Mouse (Mus musculus): Measurements from ENCODE around the gene Prn. TPM values are rescaled to one million over a fixed set of nuclear protein-coding genes. Genes with fewer than 3 reads are reported as not detected.
A peak's percentile ranks its signal among the peaks of the same experiment; 100 is the strongest.

Prn gene
- polyA plus RNA-seq, 1 experiment from 2014 or later, result 0.32 TPM

DNA sequence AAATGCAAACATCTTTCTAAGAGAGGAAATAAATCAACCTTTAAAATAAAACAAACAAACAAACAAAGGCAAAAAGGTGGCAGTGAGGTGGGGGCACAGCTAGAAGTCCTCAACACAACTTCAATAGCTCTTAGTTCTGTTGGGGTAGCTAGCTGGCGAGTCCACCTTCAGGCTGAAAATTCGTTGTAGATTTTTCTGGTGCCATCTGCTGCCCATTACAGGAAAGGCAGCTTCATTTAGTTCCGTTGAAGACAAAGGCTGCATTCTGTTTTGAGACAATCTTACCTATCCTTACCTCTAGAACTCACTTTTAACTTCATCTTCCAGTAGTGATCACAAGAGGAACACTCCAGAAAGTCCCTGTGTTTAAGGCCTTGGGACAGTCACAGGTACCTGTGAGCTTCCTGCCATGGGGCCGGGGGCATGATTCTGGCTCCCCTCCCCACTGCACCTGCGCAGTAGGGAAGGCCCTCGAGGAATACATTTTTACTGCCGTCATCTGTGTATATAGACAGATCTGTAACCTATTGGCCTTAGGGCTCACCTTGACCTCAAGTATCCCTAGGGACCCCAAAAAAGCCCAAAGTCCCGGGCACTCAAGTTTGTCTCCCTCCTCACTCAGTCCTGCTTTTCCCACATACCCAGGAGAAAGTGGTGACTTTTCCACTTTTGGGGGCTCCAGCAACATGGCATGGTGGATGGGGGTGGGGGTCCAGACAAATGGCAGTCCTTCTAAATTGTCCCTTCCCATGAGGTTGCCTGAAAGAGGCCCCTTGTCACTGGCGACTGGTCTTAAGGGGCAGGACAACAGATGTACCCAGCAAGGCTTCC lies 40.2 kb downstream of the Prn start:
- H3K4me2 ChIP-seq (ENCODE audit: low read length), result no peak overlapping the region
- H3K27ac ChIP-seq (ENCODE audit: low read depth, low read length), result no peak overlapping the region
- no peaks in the 10 kb centered on the region for H3K9me3 ChIP-seq (replicated peaks; ENCODE audit: control insufficient read depth, low read length)
- peaks cover 7% of the 10 kb centered on the region; the same call in 1 of the 2 replicates for H3K27me3 ChIP-seq (replicated peaks; ENCODE audit: control insufficient read depth, insufficient read depth, low read length)
- DNase-seq (ENCODE audit: low spot score) (peak; percentile 85), ATAC-seq (peak; percentile 46)
- H3K9ac ChIP-seq (ENCODE audit: low read length), result no peak overlapping the region
- no peak overlapping the region for H3K4me3 ChIP-seq (ENCODE audit: low read depth, low read length)
- no peaks in the 10 kb centered on the region for H3K36me3 ChIP-seq (ENCODE audit: control insufficient read depth, insufficient read depth, low read length)
- no peaks in the 10 kb centered on the region for H3K4me1 ChIP-seq (ENCODE audit: control insufficient read depth, insufficient read depth, low read length)
- WGBS, result 55% methylated on average over 9 of the region's 9 CpGs

DNA sequence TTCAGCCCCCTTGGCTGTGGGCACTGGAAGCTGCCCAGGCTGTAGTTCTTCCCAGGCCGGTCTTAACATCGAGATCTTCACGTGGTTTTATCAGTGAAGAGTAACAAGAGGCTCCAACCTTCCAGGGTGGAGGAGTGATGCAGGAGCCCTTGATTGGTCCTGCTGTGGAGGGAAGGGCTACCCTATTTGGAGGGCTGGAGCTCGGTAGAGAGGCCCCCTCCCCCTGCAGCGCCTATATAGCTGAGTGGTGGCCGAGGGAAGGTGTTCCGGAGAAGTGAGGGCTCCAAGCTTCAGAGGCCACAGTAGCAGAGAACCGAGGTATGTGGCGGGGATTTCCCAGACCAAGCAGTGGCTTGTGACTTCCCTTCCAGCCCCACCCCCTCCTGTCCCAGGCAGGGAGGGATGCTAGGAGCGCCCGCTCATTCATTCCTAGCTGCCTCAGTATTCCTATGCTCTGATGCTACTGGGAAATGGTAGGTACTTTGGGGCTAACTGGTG lies 40.9 kb downstream of the Prn start, which contains the start of gene Prnd:
TSS of gene Prnd (plus strand) at position 264 of the 498 bp plus-strand sequence.
- H3K36me3 ChIP-seq (ENCODE audit: control insufficient read depth, insufficient read depth, low read length), result no peaks in the 10 kb centered on the region
- H3K4me3 ChIP-seq (ENCODE audit: low read depth, low read length), result no peak within 1 kb of the TSS
- H3K4me2 ChIP-seq (ENCODE audit: low read length), result no peak within 1 kb of the TSS
- H3K27ac ChIP-seq (ENCODE audit: low read depth, low read length), result no peak within 1 kb of the TSS
- WGBS, result 20% methylated on average over 11 of the region's 11 CpGs
- H3K9me3 ChIP-seq (replicated peaks; ENCODE audit: control insufficient read depth, low read length), result no peaks in the 10 kb centered on the region
- H3K9ac ChIP-seq (ENCODE audit: low read length), result no peak within 1 kb of the TSS
- H3K4me1 ChIP-seq (ENCODE audit: control insufficient read depth, insufficient read depth, low read length), result no peaks in the 10 kb centered on the region
- no peak for DNase-seq (ENCODE audit: low spot score)
- no peak for ATAC-seq
- peaks cover 7% of the 10 kb centered on the region; the same call in 1 of the 2 replicates for H3K27me3 ChIP-seq (replicated peaks; ENCODE audit: control insufficient read depth, insufficient read depth, low read length)

DNA sequence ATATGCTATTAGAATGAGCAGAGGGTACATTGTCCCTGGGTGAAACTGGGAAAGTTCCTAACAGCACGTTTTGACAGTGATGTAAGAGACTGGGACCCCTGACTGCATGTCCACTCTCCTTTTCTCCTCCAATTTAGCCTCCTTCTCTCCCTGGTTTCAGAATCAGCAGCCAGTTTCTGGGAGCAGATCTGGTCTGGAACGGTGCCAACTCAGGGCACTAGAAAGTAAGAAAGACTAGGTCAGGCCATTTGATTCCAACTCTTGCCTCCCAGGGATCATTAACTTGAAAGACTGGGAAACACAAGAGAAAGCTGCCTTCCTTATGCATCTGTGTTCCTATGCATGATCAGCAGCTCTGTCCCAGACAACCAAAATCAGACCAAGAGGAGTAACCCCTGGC lies 42.7 kb downstream of the Prn start:
- no peak for ATAC-seq

DNA sequence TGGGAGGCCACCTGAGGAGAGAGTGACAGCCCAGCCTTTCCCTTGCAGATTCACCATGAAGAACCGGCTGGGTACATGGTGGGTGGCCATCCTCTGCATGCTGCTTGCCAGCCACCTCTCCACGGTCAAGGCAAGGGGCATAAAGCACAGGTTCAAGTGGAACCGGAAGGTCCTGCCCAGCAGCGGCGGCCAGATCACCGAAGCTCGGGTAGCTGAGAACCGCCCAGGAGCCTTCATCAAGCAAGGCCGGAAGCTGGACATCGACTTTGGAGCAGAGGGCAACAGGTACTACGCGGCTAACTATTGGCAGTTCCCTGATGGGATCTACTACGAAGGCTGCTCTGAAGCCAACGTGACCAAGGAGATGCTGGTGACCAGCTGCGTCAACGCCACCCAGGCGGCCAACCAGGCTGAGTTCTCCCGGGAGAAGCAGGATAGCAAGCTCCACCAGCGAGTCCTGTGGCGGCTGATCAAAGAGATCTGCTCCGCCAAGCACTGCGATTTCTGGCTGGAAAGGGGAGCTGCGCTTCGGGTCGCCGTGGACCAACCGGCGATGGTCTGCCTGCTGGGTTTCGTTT lies 43.3 kb downstream of the Prn start:
- no peaks in the 10 kb centered on the region for H3K36me3 ChIP-seq (ENCODE audit: control insufficient read depth, insufficient read depth, low read length)
- H3K9ac ChIP-seq (ENCODE audit: low read length), result no peak overlapping the region
- H3K9me3 ChIP-seq (replicated peaks; ENCODE audit: control insufficient read depth, low read length), result no peaks in the 10 kb centered on the region
- no peak overlapping the region for H3K4me3 ChIP-seq (ENCODE audit: low read depth, low read length)
- H3K4me1 ChIP-seq (ENCODE audit: control insufficient read depth, insufficient read depth, low read length), result no peaks in the 10 kb centered on the region
- WGBS, result 27% methylated on average over 29 of the region's 29 CpGs
- DNase-seq (ENCODE audit: low spot score) (no peak), ATAC-seq (no peak)
- H3K4me2 ChIP-seq (ENCODE audit: low read length), result peak overlapping the region; percentile 30; the same call in 1 of the 2 replicates
- no peak overlapping the region for H3K27ac ChIP-seq (ENCODE audit: low read depth, low read length)
- H3K27me3 ChIP-seq (replicated peaks; ENCODE audit: control insufficient read depth, insufficient read depth, low read length), result peaks cover 7% of the 10 kb centered on the region; the same call in 1 of the 2 replicates

More for the DNA sequence above, 42.7 kb downstream of the Prn start:
- Histone ChIP-seq H3K9me3 (replicated peaks; ENCODE audit: control insufficient read depth, low read length) (no peaks in the 10 kb centered on the region), H3K36me3 (ENCODE audit: control insufficient read depth, insufficient read depth, low read length) (no peaks in the 10 kb centered on the region), H3K9ac (ENCODE audit: low read length) (no peak overlapping the region), H3K4me1 (ENCODE audit: control insufficient read depth, insufficient read depth, low read length) (no peaks in the 10 kb centered on the region), H3K4me2 (ENCODE audit: low read length) (no peak overlapping the region), H3K27me3 (replicated peaks; ENCODE audit: control insufficient read depth, insufficient read depth, low read length) (peaks cover 7% of the 10 kb centered on the region; the same call in 1 of the 2 replicates), H3K4me3 (ENCODE audit: low read depth, low read length) (no peak overlapping the region), H3K27ac (ENCODE audit: low read depth, low read length) (no peak overlapping the region)
- 61% methylated on average over 2 of the region's 2 CpGs for WGBS
- DNase-seq (ENCODE audit: low spot score), result no peak

DNA sequence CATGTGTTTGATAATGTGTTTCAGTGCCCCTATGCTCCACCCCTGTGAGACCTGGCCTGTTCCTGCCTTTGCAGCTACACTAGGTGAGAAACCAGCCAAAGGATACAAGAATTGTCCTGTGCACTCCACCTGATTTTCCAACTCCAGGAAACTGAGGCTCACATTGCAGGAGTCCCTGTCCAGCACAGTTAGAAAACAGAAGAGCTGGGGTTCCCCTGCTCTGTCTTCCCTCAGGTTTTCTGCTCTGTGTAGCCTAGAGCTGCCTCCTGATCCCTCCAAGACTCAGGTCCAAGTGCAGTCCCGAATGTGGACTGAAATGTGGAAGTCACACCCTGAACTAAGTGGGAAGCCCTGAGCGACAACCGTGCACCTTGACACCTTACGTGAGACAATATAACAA lies 44.0 kb downstream of the Prn start:
- 95% methylated on average over 4 of the region's 4 CpGs for WGBS
- no peaks in the 10 kb centered on the region for H3K9me3 ChIP-seq (replicated peaks; ENCODE audit: control insufficient read depth, low read length)
- DNase-seq (ENCODE audit: low spot score) (no peak), ATAC-seq (no peak)
- H3K9ac ChIP-seq (ENCODE audit: low read length), result no peak overlapping the region
- H3K36me3 ChIP-seq (ENCODE audit: control insufficient read depth, insufficient read depth, low read length), result no peaks in the 10 kb centered on the region
- no peak overlapping the region for H3K27ac ChIP-seq (ENCODE audit: low read depth, low read length)
- H3K4me1 ChIP-seq (ENCODE audit: control insufficient read depth, insufficient read depth, low read length), result no peaks in the 10 kb centered on the region
- no peak overlapping the region for H3K4me2 ChIP-seq (ENCODE audit: low read length)
- no peak overlapping the region for H3K4me3 ChIP-seq (ENCODE audit: low read depth, low read length)
- H3K27me3 ChIP-seq (replicated peaks; ENCODE audit: control insufficient read depth, insufficient read depth, low read length), result peaks cover 7% of the 10 kb centered on the region; the same call in 1 of the 2 replicates

DNA sequence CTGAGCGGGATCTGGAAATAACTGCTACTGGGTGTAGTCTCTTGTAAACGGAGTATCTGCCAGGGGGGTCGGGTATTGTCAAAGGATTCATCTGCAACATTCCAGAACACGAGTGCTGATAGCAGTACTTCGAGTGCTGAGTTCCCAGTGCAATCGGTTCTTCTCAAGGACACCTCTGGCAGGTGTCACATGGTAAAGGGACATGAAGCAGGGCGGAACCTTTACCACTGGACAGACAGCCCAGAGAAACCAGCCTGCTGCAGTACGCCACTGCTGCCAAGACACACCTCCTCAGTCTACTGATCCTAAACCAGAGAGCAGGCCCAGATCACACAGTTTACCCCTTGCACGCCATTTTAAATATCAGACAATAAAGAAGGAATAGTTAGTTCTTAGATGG lies 45.1 kb downstream of the Prn start:
- DNase-seq (ENCODE audit: low spot score) (no peak), ATAC-seq (peak; percentile 63)
- Histone ChIP-seq H3K4me1 (ENCODE audit: control insufficient read depth, insufficient read depth, low read length) (no peaks in the 10 kb centered on the region), H3K27me3 (replicated peaks; ENCODE audit: control insufficient read depth, insufficient read depth, low read length) (peaks cover 7% of the 10 kb centered on the region; the same call in 1 of the 2 replicates), H3K36me3 (ENCODE audit: control insufficient read depth, insufficient read depth, low read length) (no peaks in the 10 kb centered on the region), H3K4me3 (ENCODE audit: low read depth, low read length) (peak overlapping the region; percentile 23), H3K9me3 (replicated peaks; ENCODE audit: control insufficient read depth, low read length) (no peaks in the 10 kb centered on the region), H3K4me2 (ENCODE audit: low read length) (peak overlapping the region; percentile 47), H3K27ac (ENCODE audit: low read depth, low read length) (no peak overlapping the region), H3K9ac (ENCODE audit: low read length) (no peak overlapping the region)
- WGBS, result 58% methylated on average over 9 of the region's 9 CpGs

DNA sequence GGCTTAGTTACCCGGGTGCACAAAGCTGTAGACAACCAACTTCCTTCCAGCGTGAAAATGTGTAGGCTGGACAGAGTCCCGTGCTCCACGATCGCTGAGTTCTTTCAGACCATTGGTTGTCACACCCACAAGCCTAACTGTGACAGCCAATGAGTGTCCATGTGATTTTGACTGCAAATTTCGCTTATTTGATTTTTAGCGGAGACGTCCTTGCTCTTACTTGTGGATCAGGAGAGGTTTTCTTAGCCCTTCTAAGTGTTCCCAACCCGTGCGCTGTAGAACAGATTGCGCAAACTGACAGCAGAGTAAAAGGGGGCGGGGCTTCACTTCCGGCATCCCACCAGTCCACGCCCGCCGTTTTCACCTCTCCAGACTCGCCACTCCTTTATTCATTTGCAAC lies 45.5 kb downstream of the Prn start:
- Histone ChIP-seq H3K9ac (ENCODE audit: low read length) (no peak overlapping the region; the same call in 1 of the 2 replicates), H3K27ac (ENCODE audit: low read depth, low read length) (no peak overlapping the region), H3K4me2 (ENCODE audit: low read length) (peak overlapping the region; percentile 47), H3K4me3 (ENCODE audit: low read depth, low read length) (peak overlapping the region; percentile 23), H3K27me3 (replicated peaks; ENCODE audit: control insufficient read depth, insufficient read depth, low read length) (peaks cover 5% of the 10 kb centered on the region; the same call in 1 of the 2 replicates), H3K4me1 (ENCODE audit: control insufficient read depth, insufficient read depth, low read length) (no peaks in the 10 kb centered on the region), H3K36me3 (ENCODE audit: control insufficient read depth, insufficient read depth, low read length) (no peaks in the 10 kb centered on the region), H3K9me3 (replicated peaks; ENCODE audit: control insufficient read depth, low read length) (no peaks in the 10 kb centered on the region)
- ATAC-seq (peak; percentile 78), DNase-seq (ENCODE audit: low spot score) (peak; percentile 57)
- 3% methylated on average over 17 of the region's 17 CpGs for WGBS

DNA sequence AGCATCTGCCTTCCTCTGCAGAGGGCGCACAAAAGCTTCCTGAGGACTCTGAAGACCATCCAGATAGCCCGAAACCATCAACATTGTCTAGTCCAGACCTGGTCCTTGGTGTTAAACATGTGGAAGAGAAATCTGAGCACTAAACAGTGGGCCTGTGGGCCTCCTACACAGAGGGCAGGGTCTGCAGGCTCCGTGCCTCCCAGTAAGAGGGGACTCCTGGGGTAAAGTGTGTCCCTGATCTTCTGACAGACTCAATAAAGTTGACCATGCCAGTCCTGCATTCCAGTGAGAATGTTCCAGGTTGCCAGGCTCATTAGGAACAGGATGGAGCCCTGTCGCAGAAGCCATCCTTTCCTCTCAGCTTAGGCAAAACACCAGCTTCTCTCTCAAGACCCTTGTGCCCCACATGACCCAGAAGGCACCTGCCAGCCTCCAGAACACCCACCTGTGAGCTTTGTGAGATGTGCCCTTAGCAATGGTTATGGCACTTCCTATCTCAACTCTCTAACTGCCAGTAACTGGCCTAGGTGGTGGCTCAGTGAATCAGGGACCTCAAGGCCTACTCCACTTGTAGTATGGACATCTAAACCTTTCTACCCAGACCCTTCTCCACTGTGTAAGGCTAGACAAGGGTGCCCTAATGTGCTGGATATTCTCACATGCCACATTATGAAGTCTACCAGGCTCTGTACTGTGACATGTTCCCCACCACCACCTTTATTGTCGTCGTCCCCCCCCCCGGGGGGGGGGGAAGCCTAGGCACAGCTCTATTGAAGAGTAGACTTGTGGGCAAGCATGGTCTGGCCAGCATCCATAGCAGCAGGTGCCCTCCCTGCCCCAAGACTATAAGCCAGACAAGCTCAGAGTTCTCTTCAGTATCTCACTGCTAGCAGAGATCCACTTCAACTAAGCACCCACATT lies 46.8 kb downstream of the Prn start:
- no peaks in the 10 kb centered on the region for H3K36me3 ChIP-seq (ENCODE audit: control insufficient read depth, insufficient read depth, low read length)
- WGBS, result 84% methylated on average over 7 of the region's 7 CpGs
- no peak overlapping the region for H3K4me3 ChIP-seq (ENCODE audit: low read depth, low read length)
- H3K4me1 ChIP-seq (ENCODE audit: control insufficient read depth, insufficient read depth, low read length), result no peaks in the 10 kb centered on the region
- no peak overlapping the region for H3K27ac ChIP-seq (ENCODE audit: low read depth, low read length)
- no peak for ATAC-seq
- no peak for DNase-seq (ENCODE audit: low spot score)
- no peak overlapping the region for H3K9ac ChIP-seq (ENCODE audit: low read length)
- H3K4me2 ChIP-seq (ENCODE audit: low read length), result no peak overlapping the region
- no peaks in the 10 kb centered on the region for H3K9me3 ChIP-seq (replicated peaks; ENCODE audit: control insufficient read depth, low read length)
- peaks cover 3% of the 10 kb centered on the region; the same call in 1 of the 2 replicates for H3K27me3 ChIP-seq (replicated peaks; ENCODE audit: control insufficient read depth, insufficient read depth, low read length)

Measured in forebrain, embryonic 14.5 days (tissue).